Mouse (Mus musculus): ENCODE data around the gene Raf1.

Raf1 gene

GRCm38 (mm10) chr6:115676452-115677128 is at the start of gene Raf1:
Gene Raf1 (minus strand): TSS chr6:115676635.
- WGBS: under 1% methylated on average over 51 of the region's 51 CpGs

- WGBS: 79% methylated on average over 5 of the region's 5 CpGs
Observed at GRCm38 (mm10) chr6:115722246-115722645, 45.8 kb upstream of the Raf1 start.

GRCm38 (mm10) chr6:115717715-115718558 is 41.5 kb upstream of the Raf1 start:
- WGBS: 17% methylated on average over 15 of the region's 15 CpGs

- 42% methylated on average over 8 of the region's 8 CpGs for WGBS
Observed at GRCm38 (mm10) chr6:115717101-115717652, 40.7 kb upstream of the Raf1 start.

- 78% methylated on average over 3 of the region's 3 CpGs for WGBS
Observed at GRCm38 (mm10) chr6:115711261-115711660, 34.8 kb upstream of the Raf1 start.

- 77% methylated on average over 5 of the region's 5 CpGs for WGBS
Observed at GRCm38 (mm10) chr6:115702901-115703300, 26.5 kb upstream of the Raf1 start.

GRCm38 (mm10) chr6:115701302-115701701 is 24.9 kb upstream of the Raf1 start:
- 71% methylated on average over 11 of the region's 11 CpGs for WGBS

- WGBS: 98% methylated on average over 1 of the region's 1 CpGs
Observed at GRCm38 (mm10) chr6:115700778-115701177, 24.3 kb upstream of the Raf1 start.

GRCm38 (mm10) chr6:115698699-115699098 is 22.3 kb upstream of the Raf1 start:
- WGBS: 73% methylated on average over 4 of the region's 4 CpGs

- WGBS: 47% methylated on average over 17 of the region's 17 CpGs
Observed at GRCm38 (mm10) chr6:115697739-115698558, 21.5 kb upstream of the Raf1 start.

GRCm38 (mm10) chr6:115696707-115697215 is 20.3 kb upstream of the Raf1 start:
- WGBS: 87% methylated on average over 7 of the region's 7 CpGs

GRCm38 (mm10) chr6:115695124-115695523 is 18.7 kb upstream of the Raf1 start:
- WGBS: 53% methylated on average over 7 of the region's 7 CpGs

- 28% methylated on average over 9 of the region's 9 CpGs for WGBS
Observed at GRCm38 (mm10) chr6:115694441-115694842, 18.0 kb upstream of the Raf1 start.

- WGBS: 82% methylated on average over 5 of the region's 5 CpGs
Observed at GRCm38 (mm10) chr6:115692963-115693730, 16.7 kb upstream of the Raf1 start.

GRCm38 (mm10) chr6:115692163-115692950 is 15.9 kb upstream of the Raf1 start:
- 67% methylated on average over 9 of the region's 9 CpGs for WGBS

GRCm38 (mm10) chr6:115690105-115690504 is 13.7 kb upstream of the Raf1 start:
- 93% methylated on average over 4 of the region's 4 CpGs for WGBS

GRCm38 (mm10) chr6:115688589-115688988 is 12.2 kb upstream of the Raf1 start:
- 91% methylated on average over 4 of the region's 4 CpGs for WGBS

GRCm38 (mm10) chr6:115687753-115688152 is 11.3 kb upstream of the Raf1 start:
- WGBS: 75% methylated on average over 3 of the region's 3 CpGs

GRCm38 (mm10) chr6:115684851-115685646 is 8.6 kb upstream of the Raf1 start:
- 55% methylated on average over 11 of the region's 11 CpGs for WGBS

Data from cerebral cortex, adult 2 months (tissue).